In the genomic region with DNA sequence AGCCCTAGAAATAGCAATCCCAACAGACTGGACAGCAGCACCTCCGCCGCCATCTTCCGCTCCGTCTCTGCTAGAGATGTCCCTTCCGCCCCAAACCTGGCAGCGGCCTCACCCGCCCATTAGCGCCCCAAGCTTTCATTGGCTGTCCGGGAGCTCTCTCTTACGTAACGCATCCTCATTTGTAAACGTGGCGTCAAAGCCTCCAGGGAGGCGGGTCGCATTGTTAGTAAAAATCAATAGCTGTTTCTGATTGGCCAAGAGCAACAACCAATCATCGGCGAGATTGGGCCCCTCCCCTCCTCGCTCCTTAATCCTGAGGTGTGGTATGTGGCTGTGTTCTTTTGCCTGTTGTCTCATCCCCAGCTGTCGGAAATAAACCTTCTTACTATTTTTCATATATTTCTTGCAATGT, we compare ENCODE assay signal across 8 mouse cellular contexts. TPM values are rescaled to one million over a fixed set of nuclear protein-coding genes. Genes with fewer than 3 reads are reported as not detected.
A peak's percentile ranks its signal among the peaks of the same experiment; 100 is the strongest.
DNase-seq lines count a peak whose midpoint lies in the region; ATAC-seq and TF ChIP-seq lines count a peak whose summit lies in the region.

A gene (minus strand): TSS at position 66 of the 412 bp plus-strand sequence.

- TF ChIP-seq CTCF in G1E (IDR thresholded peaks at IDR 0.05; ENCODE audit: low read depth, low read length), result no peak
- peak; percentile 34 for TF ChIP-seq CTCF in layer of hippocampus, adult 2 months (conservative IDR thresholded peaks at IDR 0.05)
- 0 out of 2 replicates have a peak, but pooled peaks have one; percentile 9 for TF ChIP-seq CTCF in lung, embryonic 14.5 days (IDR thresholded peaks at IDR 0.05; ENCODE audit: low read depth)
- no peak for TF ChIP-seq CTCF in olfactory bulb, adult 2 months (IDR thresholded peaks at IDR 0.05; ENCODE audit: insufficient read depth, low read depth, low read length)
- TF ChIP-seq CTCF in thymus, adult 2 months (IDR thresholded peaks at IDR 0.05; ENCODE audit: borderline replicate concordance, control insufficient read depth, extremely low read depth, insufficient read depth, low read length, poor library complexity), result no peak

- H3K4me1 ChIP-seq in G1E (ENCODE audit: insufficient read depth, low read depth, low read length), result peaks cover 66% of the 10 kb centered on the region
- peaks cover 25% of the 10 kb centered on the region for H3K4me1 ChIP-seq in forebrain, embryonic 16.5 days (replicated peaks; ENCODE audit: control insufficient read depth, insufficient read depth, low read length)
- H3K4me1 ChIP-seq in lung, embryonic 14.5 days (ENCODE audit: insufficient read depth), result peaks cover 3% of the 10 kb centered on the region; the same call in 1 of the 2 replicates
- peaks cover 11% of the 10 kb centered on the region for H3K4me1 ChIP-seq in olfactory bulb, adult 2 months (ENCODE audit: control insufficient read depth, insufficient read depth, low read length)
- peaks cover 6% of the 10 kb centered on the region for H3K4me1 ChIP-seq in thymus, adult 2 months (replicated peaks; ENCODE audit: control insufficient read depth, insufficient read depth, low read length)

- peak within 1 kb of the TSS; percentile 82 for H3K27ac ChIP-seq in forebrain, embryonic 16.5 days (ENCODE audit: low read length)
- peak within 1 kb of the TSS; percentile 81 for H3K27ac ChIP-seq in layer of hippocampus, adult 2 months
- no peak within 1 kb of the TSS for H3K27ac ChIP-seq in lung, embryonic 14.5 days (ENCODE audit: low read depth)
- H3K27ac ChIP-seq in olfactory bulb, adult 2 months (ENCODE audit: insufficient read depth, low read depth, low read length), result peak within 1 kb of the TSS; percentile 43; the same call in 1 of the 2 replicates
- H3K27ac ChIP-seq in thymus, adult 2 months (ENCODE audit: control insufficient read depth, insufficient read depth, low read length), result no peak within 1 kb of the TSS

- WGBS in forebrain, embryonic 16.5 days, result under 1% methylated on average over 19 of the region's 19 CpGs
- WGBS in lung, embryonic 14.5 days, result under 1% methylated on average over 19 of the region's 19 CpGs
- under 1% methylated on average over 19 of the region's 19 CpGs for WGBS in olfactory bulb, adult 2 months
- WGBS in thymus, adult 2 months, result under 1% methylated on average over 19 of the region's 19 CpGs

- no peaks in the 10 kb centered on the region for H3K9me3 ChIP-seq in G1E (replicated peaks)
- no peaks in the 10 kb centered on the region for H3K9me3 ChIP-seq in forebrain, embryonic 16.5 days (ENCODE audit: control insufficient read depth, low read length)
- H3K9me3 ChIP-seq in lung, embryonic 14.5 days (ENCODE audit: low read depth, low read length), result no peaks in the 10 kb centered on the region

- peaks cover 39% of the 10 kb centered on the region for H3K36me3 ChIP-seq in G1E (replicated peaks)
- peaks cover 13% of the 10 kb centered on the region for H3K36me3 ChIP-seq in forebrain, embryonic 16.5 days (ENCODE audit: control insufficient read depth, insufficient read depth)
- H3K36me3 ChIP-seq in lung, embryonic 14.5 days (ENCODE audit: insufficient read depth), result peaks cover 27% of the 10 kb centered on the region
- peaks cover 21% of the 10 kb centered on the region for H3K36me3 ChIP-seq in thymus, adult 2 months (ENCODE audit: control insufficient read depth, insufficient read depth, low read length)

- H3K27me3 ChIP-seq in G1E (ENCODE audit: insufficient read depth, low read length), result no peaks in the 10 kb centered on the region
- H3K27me3 ChIP-seq in forebrain, embryonic 16.5 days (replicated peaks; ENCODE audit: control insufficient read depth, insufficient read depth, low read length), result no peaks in the 10 kb centered on the region
- no peaks in the 10 kb centered on the region for H3K27me3 ChIP-seq in lung, embryonic 14.5 days (ENCODE audit: insufficient read depth, low read length)
- H3K27me3 ChIP-seq in thymus, adult 2 months (ENCODE audit: control insufficient read depth, insufficient read depth, low read length), result no peaks in the 10 kb centered on the region

- TF ChIP-seq POLR2A in olfactory bulb, adult 2 months (IDR thresholded peaks at IDR 0.05; ENCODE audit: insufficient read depth, low read depth, low read length), result peak; percentile 64
- TF ChIP-seq POLR2A in thymus, adult 2 months (IDR thresholded peaks at IDR 0.05; ENCODE audit: control insufficient read depth, extremely low read depth, insufficient read depth, low read length, poor library complexity), result peak; percentile 60; the same call in 1 of the 2 replicates

- peak within 1 kb of the TSS; percentile 97 for H3K4me3 ChIP-seq in G1E (ENCODE audit: low read depth, low read length)
- peak within 1 kb of the TSS; percentile 84 for H3K4me3 ChIP-seq in forebrain, embryonic 16.5 days (replicated peaks; ENCODE audit: low read length)
- peak within 1 kb of the TSS; percentile 99 for H3K4me3 ChIP-seq in layer of hippocampus, adult 2 months
- peak within 1 kb of the TSS; percentile 75 for H3K4me3 ChIP-seq in lung, embryonic 14.5 days (ENCODE audit: low read depth, low read length)
- peak within 1 kb of the TSS; percentile 95 for H3K4me3 ChIP-seq in olfactory bulb, adult 2 months (ENCODE audit: insufficient read depth, low read depth, low read length)
- H3K4me3 ChIP-seq in thymus, adult 2 months (ENCODE audit: control insufficient read depth, insufficient read depth, low read length), result peak within 1 kb of the TSS; percentile 79

- peak; percentile 93 for ATAC-seq in G1E (ENCODE audit: extremely low read depth, insufficient number of reproducible peaks, low FRiP score, poor library complexity, severe bottlenecking)
- ATAC-seq in forebrain, embryonic 16.5 days, result peak; percentile 98
- ATAC-seq in lung, embryonic 14.5 days (ENCODE audit: insufficient read depth), result peak; percentile 97

- H3K9ac ChIP-seq in forebrain, embryonic 16.5 days (replicated peaks; ENCODE audit: low read depth, low read length), result peak within 1 kb of the TSS; percentile 83
- H3K9ac ChIP-seq in lung, embryonic 14.5 days, result peak within 1 kb of the TSS; percentile 70

- peak within 1 kb of the TSS; percentile 91 for H3K4me2 ChIP-seq in forebrain, embryonic 16.5 days (ENCODE audit: low read length)
- peak within 1 kb of the TSS; percentile 93 for H3K4me2 ChIP-seq in lung, embryonic 14.5 days

- intact Hi-C loops in heart, postnatal 36 days (cut with DNase I), result loop anchor here (5.0 kb wide), 1 partner anchor 216 kb away; no protein-coding TSS in a partner anchor

- DNase-seq in G1E (ENCODE audit: low spot score), result peak; percentile 95
- peak; percentile 94 to 98 for DNase-seq in cerebellum, adult 18-20 months
- peak; percentile 93 to 94 for DNase-seq in heart, postnatal 36 days
- peak; percentile 97 to 99 for DNase-seq in layer of hippocampus, adult 2 months (ENCODE audit: low spot score in 2 of 2)
- DNase-seq in lung, embryonic 14.5 days, result peak; percentile 99
- DNase-seq in thymus, adult 2 months, result peak; percentile 95

RNA-seq across cellular contexts. Expression of the gene that starts here (rescaled TPM):
- total RNA-seq in G1E (2014; fragmentation: Nextera tagmentation) (47.9 and 55.4 TPM in 2 replicates), G1E (2017) (95.7 and 99.7 TPM in 2 replicates)
- polyA plus RNA-seq in G1E (2012), result 110 and 126 TPM in 2 replicates
- polyA plus RNA-seq in forebrain, embryonic 16.5 days (2015; fragmentation: Nextera tagmentation; extraction: Ambion mirVana), result 125 and 126 TPM in 2 replicates
- 10 to 100 TPM; 25.2 to 29.7 TPM for total RNA-seq in heart, postnatal 36 days (2021)
- 100 to 1,000 TPM; 100 to 102 TPM for total RNA-seq in layer of hippocampus, adult 2 months (2021)
- 53.8 and 56.8 TPM in 2 replicates for polyA plus RNA-seq in lung, embryonic 14.5 days (2014; fragmentation: Nextera tagmentation; extraction: Ambion mirVana)
- 124 TPM in 1 of 2 replicates, not detected in the other for polyA plus RNA-seq in olfactory bulb, adult 2 months (2012; ENCODE audit: insufficient read depth, insufficient read length, low replicate concordance, missing spikeins)
- 97.0 and 106 TPM in 2 replicates for polyA plus RNA-seq in thymus, adult 2 months (2012; rRNA removed)

Comparison
In these comparisons a context has a peak if more than half of its experiments do, and no peak if none do; other contexts are left out.
1. CTCF ChIP-seq: peak in layer of hippocampus, adult 2 months (single experiment) and lung, embryonic 14.5 days (single experiment); none in G1E (single experiment), olfactory bulb, adult 2 months (single experiment) and thymus, adult 2 months (single experiment).
2. H3K27ac ChIP-seq: peak in forebrain, embryonic 16.5 days (single experiment), layer of hippocampus, adult 2 months (single experiment) and olfactory bulb, adult 2 months (single experiment); none in lung, embryonic 14.5 days (single experiment) and thymus, adult 2 months (single experiment).
3. Peak in every context shown above with its lines, with median percentiles within 50 percentile points of each other: ATAC-seq, DNase-seq and H3K4me3 ChIP-seq.